Mouse (Mus musculus): ENCODE data around the gene 2010111I01Rik. TPM values are rescaled to one million over a fixed set of nuclear protein-coding genes. Genes with fewer than 3 reads are reported as not detected.

2010111I01Rik gene
- polyA plus RNA-seq (2014; fragmentation: Nextera tagmentation; extraction: Ambion mirVana), result 79.9 and 80.8 TPM in 2 replicates

DNA sequence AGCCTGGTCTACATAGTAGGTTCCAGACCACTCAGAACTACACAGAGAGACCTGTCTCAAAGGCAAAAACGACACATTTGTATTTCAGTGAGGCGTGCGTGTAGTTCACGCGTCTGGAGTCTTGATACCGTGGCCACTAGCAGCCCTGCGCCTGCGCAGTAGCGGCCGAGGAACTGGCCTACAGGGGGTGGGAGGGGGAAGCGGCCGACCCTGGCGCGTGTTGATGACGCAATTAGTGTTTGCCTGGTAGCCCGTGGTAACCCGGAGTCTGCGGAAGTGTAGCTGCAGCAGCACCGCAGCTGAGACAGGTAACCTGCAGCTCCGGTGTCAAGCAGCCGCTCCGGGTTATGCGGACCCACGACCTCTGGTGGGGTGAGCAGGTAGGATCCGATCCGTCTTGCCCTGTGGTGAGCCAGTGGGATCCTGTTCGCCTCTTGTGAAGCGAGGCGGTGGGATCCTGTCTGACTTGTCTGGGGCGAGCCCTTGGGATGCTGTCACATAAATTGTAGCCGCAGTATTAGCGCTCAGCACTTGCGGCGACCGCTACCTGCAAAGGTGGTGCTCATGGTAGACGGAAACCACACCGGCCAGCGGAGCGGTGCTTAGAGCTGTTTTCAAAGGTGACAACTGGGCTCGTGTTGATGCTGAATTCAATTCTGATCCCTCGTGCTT is at the start of gene 2010111I01Rik:
Gene 2010111I01Rik, plus strand, starts transcription at position 254 of the 672 bp plus-strand sequence.
- Histone ChIP-seq H3K9me3 (ENCODE audit: control insufficient read depth, low read length) (no peaks in the 10 kb centered on the region), H3K4me1 (ENCODE audit: control insufficient read depth, insufficient read depth, low read length) (peaks cover 2% of the 10 kb centered on the region; the same call in 1 of the 2 replicates), H3K27ac (ENCODE audit: low read depth, low read length) (no peak within 1 kb of the TSS), H3K27me3 (ENCODE audit: control insufficient read depth, insufficient read depth, low read length) (no peaks in the 10 kb centered on the region), H3K9ac (ENCODE audit: low read length) (peak within 1 kb of the TSS; percentile 46), H3K36me3 (ENCODE audit: control insufficient read depth, insufficient read depth, low read length) (no peaks in the 10 kb centered on the region), H3K4me3 (ENCODE audit: low read depth, low read length) (peak within 1 kb of the TSS; percentile 60), H3K4me2 (ENCODE audit: low read depth) (peak within 1 kb of the TSS; percentile 74)
- under 1% methylated on average over 41 of the region's 41 CpGs for WGBS
- peak; percentile 96 for DNase-seq (ENCODE audit: low spot score)
- peak; percentile 96 for ATAC-seq (ENCODE audit: insufficient read depth, low FRiP score, low TSS enrichment)

DNA sequence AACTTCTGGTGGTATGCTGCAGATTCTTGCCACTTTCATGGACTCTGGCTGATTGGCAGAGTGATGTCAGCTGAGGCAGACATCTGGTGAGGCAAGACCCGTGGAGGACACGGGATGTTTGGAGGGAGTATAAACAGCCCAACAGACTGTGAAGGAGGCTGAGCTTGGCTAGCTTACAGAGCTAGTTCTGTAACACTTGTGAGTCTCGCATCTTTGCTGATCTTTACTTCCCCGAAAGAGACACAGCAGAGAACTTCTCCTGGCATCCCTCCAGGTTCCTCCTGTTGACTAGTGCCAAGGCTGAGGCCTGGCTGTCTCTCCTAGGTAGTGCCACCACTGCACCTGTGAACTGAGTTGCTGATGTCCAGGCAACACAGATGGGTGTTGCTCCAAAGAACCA is 48.0 kb upstream of the 2010111I01Rik start:
- ATAC-seq (ENCODE audit: insufficient read depth, low FRiP score, low TSS enrichment) (no peak), DNase-seq (ENCODE audit: low spot score) (no peak)
- Histone ChIP-seq H3K27me3 (ENCODE audit: control insufficient read depth, insufficient read depth, low read length) (no peaks in the 10 kb centered on the region), H3K9me3 (ENCODE audit: control insufficient read depth, low read length) (no peaks in the 10 kb centered on the region), H3K27ac (ENCODE audit: low read depth, low read length) (no peak overlapping the region), H3K36me3 (ENCODE audit: control insufficient read depth, insufficient read depth, low read length) (no peaks in the 10 kb centered on the region), H3K4me1 (ENCODE audit: control insufficient read depth, insufficient read depth, low read length) (no peaks in the 10 kb centered on the region), H3K9ac (ENCODE audit: low read length) (no peak overlapping the region), H3K4me2 (ENCODE audit: low read depth) (no peak overlapping the region), H3K4me3 (ENCODE audit: low read depth, low read length) (no peak overlapping the region)
- WGBS, result 78% methylated on average over 4 of the region's 4 CpGs

DNA sequence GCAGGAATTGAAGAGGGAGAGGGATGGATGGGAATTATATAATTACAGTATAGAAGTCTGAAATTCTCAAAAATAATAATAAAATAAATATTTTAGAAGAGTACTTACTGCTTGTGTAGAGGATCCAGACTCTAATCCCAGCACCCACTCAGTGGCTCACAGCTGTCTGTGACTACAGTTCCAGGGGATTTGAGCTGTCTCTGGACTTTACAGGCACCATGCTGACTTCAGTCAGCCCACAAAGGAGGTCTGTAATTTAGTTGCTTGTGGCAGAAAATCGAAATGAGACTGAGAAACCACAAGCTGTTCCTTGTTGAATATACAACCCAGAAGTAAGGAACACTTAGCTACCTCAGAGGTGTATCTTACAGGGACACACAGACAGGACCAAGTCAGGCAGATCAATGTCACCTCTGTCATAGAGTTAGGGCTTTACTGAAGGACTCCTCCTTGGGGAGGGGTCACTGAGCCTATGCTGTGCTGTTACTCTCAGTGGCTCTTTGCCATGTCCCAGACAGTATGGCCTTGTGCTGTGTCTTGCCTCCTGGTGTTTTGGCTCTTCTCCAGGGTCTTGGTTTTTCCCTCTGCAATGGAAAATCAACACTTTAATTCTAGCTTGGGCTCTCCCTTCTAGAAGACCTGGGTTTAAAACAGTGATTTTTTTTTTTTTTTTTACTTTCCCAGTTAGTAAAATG is 47.1 kb upstream of the 2010111I01Rik start:
- Histone ChIP-seq H3K4me1 (ENCODE audit: control insufficient read depth, insufficient read depth, low read length) (no peaks in the 10 kb centered on the region), H3K9me3 (ENCODE audit: control insufficient read depth, low read length) (no peaks in the 10 kb centered on the region), H3K36me3 (ENCODE audit: control insufficient read depth, insufficient read depth, low read length) (no peaks in the 10 kb centered on the region), H3K4me2 (ENCODE audit: low read depth) (no peak overlapping the region), H3K27ac (ENCODE audit: low read depth, low read length) (no peak overlapping the region), H3K27me3 (ENCODE audit: control insufficient read depth, insufficient read depth, low read length) (no peaks in the 10 kb centered on the region), H3K9ac (ENCODE audit: low read length) (no peak overlapping the region), H3K4me3 (ENCODE audit: low read depth, low read length) (no peak overlapping the region)
- no peak for DNase-seq (ENCODE audit: low spot score)
- ATAC-seq (ENCODE audit: insufficient read depth, low FRiP score, low TSS enrichment), result no peak
- 55% methylated on average over 1 of the region's 1 CpGs for WGBS

DNA sequence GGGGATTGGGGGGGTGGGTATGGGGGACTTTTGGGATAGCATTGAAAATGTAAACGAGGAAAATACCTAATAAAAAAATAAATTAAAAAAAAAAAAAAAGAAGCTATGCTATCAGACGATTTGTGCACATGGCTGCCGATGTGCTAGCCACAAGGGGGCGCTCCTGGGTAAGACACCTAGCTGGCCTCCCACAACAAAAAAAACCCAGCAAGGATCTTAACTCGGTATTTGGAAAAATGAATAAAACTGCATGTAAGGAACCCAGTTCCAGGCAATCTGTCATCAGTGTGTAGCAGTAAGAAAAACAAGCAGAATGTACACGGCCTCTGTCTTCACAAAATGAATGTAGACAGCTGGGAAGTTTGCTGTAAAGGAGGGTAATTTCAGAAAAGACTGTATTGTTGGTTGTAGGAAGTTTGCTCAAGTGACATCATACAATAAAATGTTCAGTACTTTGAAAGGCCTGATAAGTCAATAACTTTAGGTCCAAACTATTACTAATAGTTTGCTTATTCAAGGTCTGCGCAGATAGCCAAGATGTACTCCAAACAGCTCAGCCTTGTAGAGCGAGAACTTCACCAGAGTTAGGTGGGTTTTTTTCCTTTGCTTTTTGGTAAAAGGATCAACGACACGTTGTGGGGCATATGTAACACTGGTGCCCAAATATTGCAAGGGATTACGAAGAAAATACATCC is 44.9 kb upstream of the 2010111I01Rik start:
- ATAC-seq (ENCODE audit: insufficient read depth, low FRiP score, low TSS enrichment) (no peak), DNase-seq (ENCODE audit: low spot score) (peak; percentile 65)
- no peaks in the 10 kb centered on the region for H3K27me3 ChIP-seq (ENCODE audit: control insufficient read depth, insufficient read depth, low read length)
- H3K4me3 ChIP-seq (ENCODE audit: low read depth, low read length), result no peak overlapping the region
- no peak overlapping the region for H3K27ac ChIP-seq (ENCODE audit: low read depth, low read length)
- H3K4me2 ChIP-seq (ENCODE audit: low read depth), result no peak overlapping the region
- WGBS, result 40% methylated on average over 11 of the region's 11 CpGs
- no peak overlapping the region for H3K9ac ChIP-seq (ENCODE audit: low read length)
- no peaks in the 10 kb centered on the region for H3K36me3 ChIP-seq (ENCODE audit: control insufficient read depth, insufficient read depth, low read length)
- no peaks in the 10 kb centered on the region for H3K9me3 ChIP-seq (ENCODE audit: control insufficient read depth, low read length)
- no peaks in the 10 kb centered on the region for H3K4me1 ChIP-seq (ENCODE audit: control insufficient read depth, insufficient read depth, low read length)

DNA sequence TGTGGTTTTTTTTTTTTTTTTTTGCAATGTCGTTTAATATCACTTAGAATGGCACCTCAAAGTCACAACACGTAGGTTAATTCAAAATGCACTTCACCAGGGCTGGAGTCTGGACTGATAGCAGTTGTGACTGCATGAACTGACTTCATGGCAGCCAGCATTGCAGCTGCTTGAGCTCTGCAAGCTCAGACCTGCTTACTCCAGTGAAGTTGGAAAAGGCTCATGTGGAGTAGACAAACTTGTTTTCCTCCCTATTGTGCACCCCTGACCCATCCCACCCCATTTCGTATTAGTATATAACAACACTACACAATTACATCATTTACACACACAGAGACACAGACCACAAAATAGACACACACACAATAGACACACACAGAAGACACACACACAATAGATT is 42.0 kb upstream of the 2010111I01Rik start:
- 93% methylated on average over 3 of the region's 3 CpGs for WGBS
- no peaks in the 10 kb centered on the region for H3K36me3 ChIP-seq (ENCODE audit: control insufficient read depth, insufficient read depth, low read length)
- no peak overlapping the region for H3K9ac ChIP-seq (ENCODE audit: low read length)
- H3K4me2 ChIP-seq (ENCODE audit: low read depth), result no peak overlapping the region
- H3K9me3 ChIP-seq (ENCODE audit: control insufficient read depth, low read length), result no peaks in the 10 kb centered on the region
- H3K27ac ChIP-seq (ENCODE audit: low read depth, low read length), result no peak overlapping the region
- no peaks in the 10 kb centered on the region for H3K4me1 ChIP-seq (ENCODE audit: control insufficient read depth, insufficient read depth, low read length)
- no peak overlapping the region for H3K4me3 ChIP-seq (ENCODE audit: low read depth, low read length)
- no peak for DNase-seq (ENCODE audit: low spot score)
- no peak for ATAC-seq (ENCODE audit: insufficient read depth, low FRiP score, low TSS enrichment)
- H3K27me3 ChIP-seq (ENCODE audit: control insufficient read depth, insufficient read depth, low read length), result no peaks in the 10 kb centered on the region

DNA sequence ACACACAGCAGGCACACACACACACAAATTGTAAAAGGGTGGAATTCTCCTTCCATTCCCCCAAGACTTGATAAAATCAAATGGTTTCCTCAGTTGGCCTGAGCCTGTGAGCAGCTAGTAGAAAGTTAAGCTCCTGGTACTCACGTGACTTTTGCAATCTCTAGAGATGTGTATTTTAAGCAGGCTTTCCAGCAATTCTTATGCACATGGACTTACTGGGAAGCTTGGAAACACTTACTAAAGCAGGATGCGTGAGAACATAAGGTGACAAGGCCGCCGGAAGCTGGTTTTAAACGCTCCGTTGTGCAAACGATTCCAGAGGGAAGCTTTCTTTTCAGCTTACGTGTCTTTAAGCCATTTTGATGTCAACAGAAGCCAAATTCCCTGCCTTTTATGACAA is 41.5 kb upstream of the 2010111I01Rik start:
- 83% methylated on average over 8 of the region's 8 CpGs for WGBS
- Histone ChIP-seq H3K9ac (ENCODE audit: low read length) (no peak overlapping the region), H3K27ac (ENCODE audit: low read depth, low read length) (no peak overlapping the region), H3K36me3 (ENCODE audit: control insufficient read depth, insufficient read depth, low read length) (no peaks in the 10 kb centered on the region), H3K4me3 (ENCODE audit: low read depth, low read length) (no peak overlapping the region), H3K9me3 (ENCODE audit: control insufficient read depth, low read length) (no peaks in the 10 kb centered on the region), H3K4me2 (ENCODE audit: low read depth) (no peak overlapping the region), H3K4me1 (ENCODE audit: control insufficient read depth, insufficient read depth, low read length) (no peaks in the 10 kb centered on the region), H3K27me3 (ENCODE audit: control insufficient read depth, insufficient read depth, low read length) (no peaks in the 10 kb centered on the region)
- no peak for ATAC-seq (ENCODE audit: insufficient read depth, low FRiP score, low TSS enrichment)
- DNase-seq (ENCODE audit: low spot score), result no peak

DNA sequence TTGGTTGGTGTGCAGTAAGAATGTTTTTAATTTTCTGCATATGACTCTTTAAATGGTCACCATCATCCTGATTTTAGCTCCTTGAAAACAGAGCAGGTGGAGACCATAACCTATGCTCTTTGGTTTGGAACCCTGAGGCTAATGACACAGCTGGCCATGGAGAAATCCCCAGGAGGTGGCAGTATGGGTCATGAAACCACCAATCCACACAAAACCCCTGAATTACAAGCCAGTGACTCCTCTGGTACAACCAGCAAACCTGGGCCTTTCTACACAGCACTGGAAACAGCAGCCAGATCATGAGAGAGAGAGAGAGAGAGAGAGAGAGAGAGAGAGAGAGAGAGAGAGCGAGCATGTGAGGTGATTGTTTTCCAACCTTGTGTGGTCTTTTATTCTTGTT is 38.2 kb upstream of the 2010111I01Rik start:
- H3K4me2 ChIP-seq (ENCODE audit: low read depth), result no peak overlapping the region
- 53% methylated on average over 1 of the region's 1 CpGs for WGBS
- no peaks in the 10 kb centered on the region for H3K9me3 ChIP-seq (ENCODE audit: control insufficient read depth, low read length)
- DNase-seq (ENCODE audit: low spot score), result peak; percentile 54
- H3K36me3 ChIP-seq (ENCODE audit: control insufficient read depth, insufficient read depth, low read length), result no peaks in the 10 kb centered on the region
- H3K9ac ChIP-seq (ENCODE audit: low read length), result no peak overlapping the region
- no peak for ATAC-seq (ENCODE audit: insufficient read depth, low FRiP score, low TSS enrichment)
- no peaks in the 10 kb centered on the region for H3K27me3 ChIP-seq (ENCODE audit: control insufficient read depth, insufficient read depth, low read length)
- H3K27ac ChIP-seq (ENCODE audit: low read depth, low read length), result no peak overlapping the region
- H3K4me1 ChIP-seq (ENCODE audit: control insufficient read depth, insufficient read depth, low read length), result no peaks in the 10 kb centered on the region
- H3K4me3 ChIP-seq (ENCODE audit: low read depth, low read length), result no peak overlapping the region

DNA sequence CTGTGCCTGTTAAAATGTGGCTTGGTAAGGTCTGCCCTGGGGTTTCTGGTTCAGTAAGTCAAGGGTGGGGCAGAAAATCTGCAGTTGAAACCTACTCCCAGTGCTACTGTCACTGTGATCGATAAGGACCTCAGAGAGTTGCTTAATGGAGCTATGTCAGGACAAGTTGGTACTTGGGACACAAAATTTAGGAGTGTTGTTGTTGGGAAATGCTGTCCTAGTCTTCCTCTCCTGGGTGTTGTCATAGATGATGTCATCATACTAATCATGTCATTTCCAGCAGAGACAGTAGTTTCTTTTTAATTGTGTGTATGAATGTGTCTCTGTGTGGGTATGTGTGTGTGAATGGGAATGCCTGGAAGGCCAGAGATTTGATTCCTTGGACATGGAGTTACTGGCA is 37.2 kb upstream of the 2010111I01Rik start:
- Histone ChIP-seq H3K4me2 (ENCODE audit: low read depth) (no peak overlapping the region), H3K9ac (ENCODE audit: low read length) (no peak overlapping the region), H3K27me3 (ENCODE audit: control insufficient read depth, insufficient read depth, low read length) (no peaks in the 10 kb centered on the region), H3K9me3 (ENCODE audit: control insufficient read depth, low read length) (no peaks in the 10 kb centered on the region), H3K4me3 (ENCODE audit: low read depth, low read length) (no peak overlapping the region), H3K36me3 (ENCODE audit: control insufficient read depth, insufficient read depth, low read length) (no peaks in the 10 kb centered on the region), H3K4me1 (ENCODE audit: control insufficient read depth, insufficient read depth, low read length) (no peaks in the 10 kb centered on the region), H3K27ac (ENCODE audit: low read depth, low read length) (no peak overlapping the region)
- DNase-seq (ENCODE audit: low spot score) (no peak), ATAC-seq (ENCODE audit: insufficient read depth, low FRiP score, low TSS enrichment) (no peak)
- WGBS, result 88% methylated on average over 1 of the region's 1 CpGs

All from neural tube, embryonic 11.5 days (tissue).